Mouse (Mus musculus) lung, postnatal 0 days (tissue): ENCODE data around the gene Kcnip4. TPM values are rescaled to one million over a fixed set of nuclear protein-coding genes. Genes with fewer than 3 reads are reported as not detected.

ENCODE experiments used
- ATAC-seq: fragments of 200-750 bp; cut with Nextera tagmentation; 2 replicates; pipeline ENCODE4 v1.8.0; 2017; ENCODE audit warnings: moderate library complexity
- DNase-seq: peaks from one replicate; pipeline ENCODE4 v3.0.0-alpha.2; 2016; ENCODE audit warnings: low spot score
- H3K27ac ChIP-seq: fragments of 300-500 bp; sonication (generic); 2 replicates; pipeline ENCODE4 v1.5.1; 2014; ENCODE audit warnings: antibody characterized with exemption, mild to moderate bottlenecking, low read length, mixed read lengths
- H3K27me3 ChIP-seq: fragments of 300-500 bp; sonication (generic); replicated peaks from 2 replicates; pipeline ENCODE4 v1.6.1; 2014; ENCODE audit warnings: low read length, mixed read lengths; ENCODE audit not compliant: insufficient read depth
- H3K36me3 ChIP-seq: fragments of 300-500 bp; sonication (generic); 2 replicates; pipeline ENCODE4 v1.6.1; 2014; ENCODE audit warnings: low read length, mixed read lengths; ENCODE audit not compliant: insufficient read depth
- H3K4me1 ChIP-seq: fragments of 300-500 bp; sonication (generic); 2 replicates; pipeline ENCODE4 v1.6.1; 2014; ENCODE audit warnings: antibody characterized with exemption, low read depth, low read length, mixed read lengths; ENCODE audit not compliant: insufficient read depth
- H3K4me2 ChIP-seq: fragments of 300-500 bp; sonication (generic); replicated peaks from 2 replicates; pipeline ENCODE4 v1.6.1; 2014; ENCODE audit warnings: low read depth, mild to moderate bottlenecking, low read length, moderate library complexity, mixed read lengths
- H3K4me3 ChIP-seq: fragments of 300-500 bp; sonication (generic); 2 replicates; pipeline ENCODE4 v1.5.1; 2014; ENCODE audit warnings: low read depth, low read length
- H3K9ac ChIP-seq: fragments of 300-500 bp; sonication (generic); replicated peaks from 2 replicates; pipeline ENCODE4 v1.6.1; 2014; ENCODE audit warnings: low read depth, mild to moderate bottlenecking
- H3K9me3 ChIP-seq: fragments of 300-500 bp; sonication (generic); 2 replicates; pipeline ENCODE4 v1.6.1; 2016; ENCODE audit warnings: low read length, mixed read lengths
- CTCF ChIP-seq: IDR thresholded peaks from 2 replicates; pipeline ENCODE4 v1.5.1; 2016; ENCODE audit warnings: antibody characterized with exemption, mild to moderate bottlenecking
- EP300 ChIP-seq: IDR thresholded peaks from 2 replicates; pipeline ENCODE4 v1.6.1; 2016; ENCODE audit warnings: antibody characterized with exemption, mild to moderate bottlenecking, control low read depth
- WGBS: fragments of 180-500 bp; shearing (Covaris S2); extraction: QIAGEN DNeasy Blood & Tissue Kit; methylation state at CpG from one replicate; pipeline ENCODE4 v1.1.7; 2014; 5-methylcytosine and 5-hydroxymethylcytosine counted together
- polyA plus RNA-seq: library from polyadenylated mRNA; unstranded; fragments of >200 nt; fragmentation: Nextera tagmentation; extraction: Ambion mirVana; gene quantifications from 2 replicates; pipeline ENCODE4 v1.2.1, GENCODE M21; 2015

The Kcnip4 gene
- polyA plus RNA-seq, 1 experiment from 2014 or later: 0.53 TPM

DNA sequence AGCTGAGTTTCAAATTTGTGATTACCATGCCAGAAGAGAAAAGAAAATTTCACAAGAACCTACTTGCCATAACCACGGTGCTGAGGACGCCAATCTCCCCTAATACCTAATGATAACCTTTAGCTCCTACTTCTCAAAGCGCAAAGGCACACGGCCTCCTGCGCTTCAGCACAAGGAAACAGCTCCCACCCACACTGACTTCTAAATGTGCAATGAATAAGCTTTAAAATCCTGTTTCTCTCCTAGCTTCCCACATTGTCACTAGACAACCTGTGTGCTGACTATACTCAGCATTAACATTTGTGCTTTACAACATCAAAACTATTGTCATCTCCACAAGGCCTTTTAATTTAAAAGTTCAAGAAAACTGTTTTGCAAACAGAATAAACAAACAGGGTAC, 241.3 kb downstream of the Kcnip4 start:
- Histone ChIP-seq H3K36me3 (no peaks in the 10 kb centered on the region), H3K27me3 (no peaks in the 10 kb centered on the region), H3K4me3 (no peak overlapping the region), H3K27ac (no peak overlapping the region), H3K4me2 (no peak overlapping the region), H3K9ac (no peak overlapping the region), H3K4me1 (no peaks in the 10 kb centered on the region), H3K9me3 (no peaks in the 10 kb centered on the region)
- ATAC-seq (no peak), DNase-seq (no peak)
- TF ChIP-seq EP300 (no peak), CTCF (no peak)
- 41% methylated on average over 5 of the region's 5 CpGs for WGBS

DNA sequence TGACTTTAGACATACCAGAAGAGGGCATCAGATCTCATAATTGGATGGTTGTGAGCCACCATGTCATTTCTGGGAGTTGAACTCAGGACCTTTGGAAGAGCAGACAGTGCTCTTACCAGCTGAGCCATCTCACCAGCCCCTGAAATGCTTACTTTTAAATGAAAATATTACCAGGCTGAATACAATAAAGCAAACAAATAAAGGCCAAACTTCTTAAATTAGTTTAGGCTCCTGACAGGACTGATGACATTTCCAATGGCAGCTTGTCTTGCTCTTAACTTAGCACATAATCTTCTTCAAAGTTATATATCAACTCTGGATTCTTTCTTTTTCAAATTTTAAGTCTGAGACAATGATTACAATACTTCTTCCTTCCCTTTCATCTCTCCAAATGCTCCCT, 252.8 kb downstream of the Kcnip4 start:
- no peak for TF ChIP-seq EP300
- no peak for TF ChIP-seq CTCF
- no peak for ATAC-seq
- H3K4me3 ChIP-seq: no peak overlapping the region

DNA sequence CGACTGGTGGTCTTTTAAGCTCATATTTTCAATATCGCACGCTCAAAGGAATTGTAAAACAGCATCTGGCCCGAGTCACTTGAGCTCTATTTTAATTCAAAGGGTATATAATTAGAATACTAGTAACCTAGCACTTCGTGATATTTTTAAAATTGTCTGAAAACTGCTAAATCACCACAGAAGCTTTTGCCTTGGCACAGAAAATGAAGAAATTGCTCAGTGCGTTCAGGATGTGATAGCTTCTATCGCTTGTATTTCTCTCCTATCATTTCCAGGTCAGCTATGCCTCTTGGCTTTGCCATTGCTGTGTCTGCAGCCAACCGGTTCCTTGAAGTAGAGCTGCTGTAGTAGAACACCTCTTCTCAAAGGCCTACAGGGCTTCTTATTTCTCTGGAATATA, 255.9 kb downstream of the Kcnip4 start:
- 81% methylated on average over 8 of the region's 8 CpGs for WGBS
- no peak overlapping the region for H3K4me3 ChIP-seq
- no peak overlapping the region for H3K27ac ChIP-seq
- H3K4me2 ChIP-seq: no peak overlapping the region
- TF ChIP-seq CTCF (no peak), EP300 (no peak)
- ATAC-seq (no peak), DNase-seq (no peak)
- no peaks in the 10 kb centered on the region for H3K9me3 ChIP-seq
- H3K36me3 ChIP-seq: no peaks in the 10 kb centered on the region
- H3K9ac ChIP-seq: no peak overlapping the region
- no peaks in the 10 kb centered on the region for H3K4me1 ChIP-seq
- no peaks in the 10 kb centered on the region for H3K27me3 ChIP-seq

More for the DNA sequence above, 252.8 kb downstream of the Kcnip4 start:
- Histone ChIP-seq H3K9ac (no peak overlapping the region), H3K9me3 (no peaks in the 10 kb centered on the region), H3K4me2 (no peak overlapping the region), H3K27ac (no peak overlapping the region), H3K27me3 (no peaks in the 10 kb centered on the region), H3K36me3 (no peaks in the 10 kb centered on the region), H3K4me1 (no peaks in the 10 kb centered on the region)
- DNase-seq: no peak

DNA sequence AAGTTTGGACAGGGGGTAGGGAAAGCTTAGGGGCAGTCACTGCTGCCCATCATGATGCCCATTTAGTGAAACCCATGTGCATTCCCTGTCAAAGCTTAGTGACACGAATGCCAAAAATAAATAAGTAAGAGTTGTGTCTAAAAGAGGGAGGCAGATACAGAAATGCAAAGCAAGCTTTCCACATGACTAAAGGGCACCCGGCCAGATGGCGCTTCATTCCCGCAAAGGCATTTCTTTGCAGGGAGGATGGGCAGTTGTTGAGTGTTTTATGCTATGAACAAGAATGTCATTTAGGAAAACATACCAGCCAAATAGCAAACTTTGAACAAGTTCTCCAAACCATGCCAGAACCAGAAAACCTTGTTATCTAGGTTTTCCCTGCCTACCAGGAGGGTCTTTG, 265.4 kb downstream of the Kcnip4 start:
- Histone ChIP-seq H3K27me3 (no peaks in the 10 kb centered on the region), H3K4me2 (no peak overlapping the region), H3K9me3 (no peaks in the 10 kb centered on the region), H3K36me3 (no peaks in the 10 kb centered on the region), H3K9ac (no peak overlapping the region), H3K27ac (no peak overlapping the region), H3K4me3 (no peak overlapping the region), H3K4me1 (no peaks in the 10 kb centered on the region)
- 70% methylated on average over 4 of the region's 4 CpGs for WGBS
- ATAC-seq (no peak), DNase-seq (no peak)
- TF ChIP-seq EP300 (no peak), CTCF (no peak)

DNA sequence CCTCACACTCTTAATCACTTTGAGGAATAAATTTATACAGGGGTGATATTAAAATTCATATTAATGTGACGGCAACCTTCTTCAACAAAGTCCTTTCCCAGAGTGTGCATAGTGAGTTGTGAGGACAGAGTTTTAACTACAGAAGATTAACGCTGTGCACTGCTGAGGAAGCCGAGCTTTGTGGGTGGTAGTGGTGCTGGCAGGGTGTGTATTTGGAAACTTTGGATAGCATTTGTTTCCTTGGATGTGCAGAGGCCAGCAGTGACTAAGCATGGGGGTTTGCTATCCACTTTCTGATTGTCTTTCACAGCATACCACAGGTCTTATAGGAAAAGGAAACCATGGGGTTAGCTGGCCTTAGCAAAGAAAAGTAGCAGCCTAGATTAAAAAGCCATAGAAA, 267.9 kb downstream of the Kcnip4 start:
- H3K9ac ChIP-seq: no peak overlapping the region
- no peak for DNase-seq
- 71% methylated on average over 3 of the region's 3 CpGs for WGBS
- H3K36me3 ChIP-seq: no peaks in the 10 kb centered on the region
- no peak overlapping the region for H3K4me2 ChIP-seq
- H3K4me1 ChIP-seq: no peaks in the 10 kb centered on the region
- no peak overlapping the region for H3K27ac ChIP-seq
- H3K9me3 ChIP-seq: no peaks in the 10 kb centered on the region
- no peak overlapping the region for H3K4me3 ChIP-seq
- ATAC-seq: no peak
- TF ChIP-seq EP300 (no peak), CTCF (no peak)
- H3K27me3 ChIP-seq: no peaks in the 10 kb centered on the region

DNA sequence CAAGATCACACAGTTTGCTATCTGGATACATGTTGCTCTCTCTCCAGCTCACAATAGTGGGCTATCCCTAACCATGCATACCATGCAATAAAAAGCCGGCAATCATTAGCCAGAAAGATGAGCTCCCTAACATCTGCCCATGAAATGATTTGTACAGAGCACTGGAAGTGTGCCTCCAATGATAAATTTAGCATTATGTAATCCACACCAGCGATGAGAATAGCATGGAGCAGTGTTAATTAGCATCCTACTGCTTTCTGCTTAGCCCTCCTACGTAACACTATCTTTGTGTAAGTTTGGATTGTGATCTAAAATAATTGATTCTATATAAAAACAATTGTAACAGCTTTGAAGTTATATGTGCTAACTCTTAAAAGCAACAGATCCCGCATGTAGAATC, 268.7 kb downstream of the Kcnip4 start:
- 71% methylated on average over 4 of the region's 4 CpGs for WGBS
- Histone ChIP-seq H3K9me3 (no peaks in the 10 kb centered on the region), H3K27ac (no peak overlapping the region), H3K9ac (no peak overlapping the region), H3K36me3 (no peaks in the 10 kb centered on the region), H3K27me3 (no peaks in the 10 kb centered on the region), H3K4me2 (no peak overlapping the region), H3K4me3 (no peak overlapping the region), H3K4me1 (no peaks in the 10 kb centered on the region)
- ATAC-seq (no peak), DNase-seq (no peak)
- TF ChIP-seq EP300: no peak
- TF ChIP-seq CTCF: no peak

DNA sequence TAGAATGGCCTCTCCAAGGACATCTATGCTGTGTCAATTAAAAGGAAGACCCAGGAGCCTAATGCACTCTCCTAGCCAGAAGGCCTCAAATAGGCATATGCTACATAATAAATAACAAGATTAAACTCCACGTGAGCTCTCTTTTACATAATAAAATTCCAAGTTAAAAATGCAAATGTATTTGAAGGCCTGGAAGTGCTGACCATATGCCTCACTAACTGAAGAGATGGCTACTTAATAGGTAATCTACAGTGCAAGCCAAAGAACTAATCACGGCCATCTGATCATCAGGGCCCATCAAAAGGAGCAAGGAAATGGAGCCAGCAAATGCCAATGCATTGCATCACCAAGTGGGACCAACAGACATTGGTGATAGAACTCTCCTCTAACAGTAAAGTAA, 277.6 kb downstream of the Kcnip4 start:
- 75% methylated on average over 2 of the region's 2 CpGs for WGBS
- Histone ChIP-seq H3K4me1 (no peaks in the 10 kb centered on the region), H3K27me3 (no peaks in the 10 kb centered on the region), H3K4me3 (no peak overlapping the region), H3K27ac (no peak overlapping the region), H3K4me2 (no peak overlapping the region), H3K9ac (no peak overlapping the region), H3K9me3 (no peaks in the 10 kb centered on the region), H3K36me3 (no peaks in the 10 kb centered on the region)
- ATAC-seq (no peak), DNase-seq (no peak)
- TF ChIP-seq EP300 (no peak), CTCF (no peak)
